Mouse (Mus musculus) testis, adult 2 months (tissue): ENCODE measurements around the gene Casp2. TPM values are rescaled to one million over a fixed set of nuclear protein-coding genes. Genes with fewer than 3 reads are reported as not detected.

Experiments used
- H3K27ac ChIP-seq: fragments of 200-500 bp; 2 replicates; pipeline ENCODE4 v1.5.1; 2012; ENCODE audit warnings: low read depth, low read length; ENCODE audit not compliant: control insufficient read depth, insufficient read depth
- H3K27me3 ChIP-seq: fragments of 200-500 bp; 2 replicates; pipeline ENCODE4 v1.6.1; 2012; ENCODE audit warnings: mild to moderate bottlenecking, low read length, moderate library complexity; ENCODE audit not compliant: control insufficient read depth, insufficient read depth
- H3K36me3 ChIP-seq: fragments of 200-500 bp; 2 replicates; pipeline ENCODE4 v1.6.1; 2012; ENCODE audit warnings: mild to moderate bottlenecking, low read length; ENCODE audit not compliant: control insufficient read depth, insufficient read depth
- H3K4me1 ChIP-seq: fragments of 200-500 bp; 2 replicates; pipeline ENCODE4 v1.6.1; 2012; ENCODE audit warnings: low read length; ENCODE audit not compliant: control insufficient read depth, insufficient read depth
- H3K4me3 ChIP-seq: fragments of 200-500 bp; 2 replicates; pipeline ENCODE4 v1.5.1; 2012; ENCODE audit warnings: low read depth, mild to moderate bottlenecking, low read length, moderate library complexity, mixed read lengths; ENCODE audit not compliant: control insufficient read depth
- CTCF ChIP-seq: fragments of 200-500 bp; IDR thresholded peaks from 2 replicates; pipeline ENCODE4 v1.5.1; 2012; ENCODE audit warnings: low read depth, mild to moderate bottlenecking, inconsistent platforms, low read length, moderate library complexity; ENCODE audit not compliant: control insufficient read depth, insufficient read depth, insufficient replicate concordance
- POLR2A ChIP-seq: fragments of 200-500 bp; IDR thresholded peaks from 2 replicates; pipeline ENCODE4 v1.6.1; 2012; ENCODE audit warnings: low read depth, mild to moderate bottlenecking, inconsistent platforms, low read length, moderate library complexity; ENCODE audit not compliant: control insufficient read depth
- polyA plus RNA-seq: library from polyadenylated mRNA; depleted of rRNA; stranded (reverse); fragments of >200 nt; gene quantifications from 2 replicates; pipeline ENCODE4 v1.2.3, GENCODE M21; 2012

Casp2 gene
- polyA plus RNA-seq, 1 experiment, result 10.4 TPM

DNA sequence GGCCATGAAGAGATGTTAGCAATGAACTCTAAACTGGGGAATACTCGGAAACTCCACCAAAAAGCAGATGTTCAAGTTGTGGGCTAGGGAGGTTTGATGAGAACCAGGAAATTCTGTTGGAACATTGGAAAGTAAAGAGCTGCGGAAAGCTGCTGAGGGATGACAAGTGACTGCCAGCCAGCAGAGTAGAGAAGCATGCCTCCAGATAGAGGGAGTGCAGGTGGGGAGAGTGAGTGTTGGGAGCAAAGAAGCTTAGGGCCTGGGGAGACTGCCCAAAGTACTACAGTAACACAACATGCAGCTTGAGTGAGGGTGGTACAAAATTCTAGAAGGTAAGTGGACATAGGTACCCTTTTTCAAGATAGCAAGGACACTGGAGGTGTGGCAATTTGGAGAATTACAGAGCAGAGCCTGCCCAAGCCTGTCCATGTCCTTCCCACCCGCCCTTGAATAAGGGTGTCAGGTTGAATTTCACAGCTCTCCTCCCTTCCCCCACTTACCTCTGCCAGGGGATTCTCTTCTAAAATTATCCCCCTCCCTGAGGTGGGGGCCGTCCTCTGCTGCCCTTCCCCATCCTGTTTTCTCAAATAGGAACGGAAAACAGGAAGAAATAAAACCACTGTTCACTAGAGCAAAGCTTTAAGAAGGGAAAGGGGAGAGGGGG lies 18.2 kb downstream of the Casp2 start:
- no peaks in the 10 kb centered on the region for H3K27me3 ChIP-seq
- no peak overlapping the region for H3K4me3 ChIP-seq
- peaks cover 2% of the 10 kb centered on the region for H3K36me3 ChIP-seq
- no peak for TF ChIP-seq POLR2A
- no peak for TF ChIP-seq CTCF
- H3K4me1 ChIP-seq, result no peaks in the 10 kb centered on the region
- no peak overlapping the region for H3K27ac ChIP-seq

DNA sequence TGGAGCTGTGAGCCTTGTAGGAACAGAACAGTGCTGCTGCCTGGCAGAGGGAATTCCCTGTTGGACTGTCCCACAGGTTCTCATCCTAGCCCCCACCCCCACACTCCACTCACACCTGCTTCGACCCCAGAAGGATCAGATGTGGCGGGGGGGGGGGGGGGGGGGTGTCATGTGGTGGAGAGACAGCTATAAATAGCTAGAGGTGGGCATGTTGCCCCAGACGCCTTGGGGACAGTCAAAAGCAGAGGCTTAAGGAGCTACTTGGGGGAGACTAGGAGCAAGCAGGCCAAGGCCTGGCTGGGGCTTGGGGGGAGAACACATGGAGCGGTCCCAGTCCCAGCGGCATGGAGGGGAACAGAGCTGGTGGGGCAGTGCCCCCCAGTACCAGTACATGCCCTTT lies 21.7 kb downstream of the Casp2 start, which contains the start of gene Clcn1:
Clcn1 (plus strand) TSS at position 238 of the 400 bp plus-strand sequence.
- Histone ChIP-seq H3K27me3 (no peaks in the 10 kb centered on the region), H3K36me3 (no peaks in the 10 kb centered on the region; the same call in 1 of the 2 replicates)
- TF ChIP-seq CTCF, result no peak
- no peak for TF ChIP-seq POLR2A

DNA sequence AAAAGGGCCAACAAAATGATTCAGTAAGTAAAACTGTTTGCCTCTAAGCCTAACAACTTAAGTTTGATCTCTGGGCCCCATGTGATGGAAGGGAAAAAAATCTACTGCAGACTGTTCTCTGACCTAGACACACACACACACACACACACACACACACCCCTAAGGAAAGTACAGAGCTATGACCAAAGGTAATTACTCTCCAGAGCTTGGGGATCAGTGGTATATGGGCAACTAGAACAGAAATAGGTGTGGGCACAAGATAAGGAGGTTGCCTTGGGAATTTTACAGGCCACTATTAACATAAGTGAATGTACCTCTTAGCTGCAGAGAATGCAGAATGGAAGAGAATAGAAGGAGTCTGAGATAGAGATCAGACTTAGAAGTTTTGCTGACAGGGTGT lies 22.8 kb downstream of the Casp2 start:
- TF ChIP-seq POLR2A (no peak), CTCF (no peak)
- Histone ChIP-seq H3K4me3 (no peak overlapping the region), H3K27me3 (no peaks in the 10 kb centered on the region), H3K36me3 (no peaks in the 10 kb centered on the region; the same call in 1 of the 2 replicates), H3K27ac (no peak overlapping the region), H3K4me1 (no peaks in the 10 kb centered on the region)

More for the DNA sequence above, 21.7 kb downstream of the Casp2 start, which contains the start of gene Clcn1:
- Histone ChIP-seq H3K27ac (no peak within 1 kb of the TSS), H3K4me1 (no peaks in the 10 kb centered on the region), H3K4me3 (no peak within 1 kb of the TSS)

DNA sequence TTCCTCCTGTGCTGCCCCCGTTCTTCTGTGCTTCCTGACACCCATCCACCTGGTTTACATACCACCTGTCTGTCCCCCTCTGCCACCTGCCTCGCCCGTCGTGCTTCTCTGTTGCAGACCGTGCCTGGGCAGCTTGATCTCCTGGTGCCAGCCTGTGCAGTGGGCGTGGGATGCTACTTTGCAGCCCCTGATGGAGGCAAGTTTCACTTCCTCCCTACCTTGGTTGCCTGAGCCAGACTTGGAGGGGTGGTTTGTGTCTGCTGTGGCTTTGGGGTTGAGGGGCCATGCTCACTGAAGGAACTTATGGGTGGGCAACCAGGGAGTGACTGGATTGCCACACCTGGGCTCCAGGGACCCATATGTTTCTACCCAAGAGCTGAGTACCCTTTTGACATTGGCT lies 28.5 kb downstream of the Casp2 start:
- no peaks in the 10 kb centered on the region for H3K36me3 ChIP-seq
- H3K27me3 ChIP-seq, result no peaks in the 10 kb centered on the region
- TF ChIP-seq POLR2A (no peak), CTCF (no peak)
- H3K4me1 ChIP-seq, result no peaks in the 10 kb centered on the region
- H3K4me3 ChIP-seq, result no peak overlapping the region
- no peak overlapping the region for H3K27ac ChIP-seq

DNA sequence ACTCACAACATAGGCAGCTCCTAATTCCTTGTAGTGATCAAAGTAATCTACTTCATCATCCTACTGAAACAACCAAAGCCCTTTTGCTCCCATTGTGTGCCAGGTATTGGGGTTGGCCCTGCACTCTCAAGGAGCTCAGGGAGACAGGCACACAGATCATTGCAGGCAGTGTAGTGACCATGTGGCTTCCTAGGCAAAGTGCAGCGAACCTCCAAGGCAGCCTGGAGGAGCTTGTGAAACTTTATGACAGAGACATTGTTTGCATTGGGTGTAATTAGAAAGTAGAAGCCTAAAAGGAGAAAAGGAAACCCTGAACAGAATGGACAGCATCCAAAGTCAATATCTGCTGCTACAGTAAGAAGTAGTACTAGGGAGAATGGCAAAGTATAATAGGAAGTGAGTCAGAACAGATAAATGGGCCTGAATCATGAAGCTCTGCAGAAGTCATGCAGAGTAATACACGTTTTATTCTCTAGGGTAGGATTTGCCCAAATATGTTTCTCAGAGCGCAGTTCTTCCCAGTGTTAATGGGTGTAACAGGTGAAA lies 30.8 kb downstream of the Casp2 start:
- H3K4me1 ChIP-seq, result peaks cover 2% of the 10 kb centered on the region
- no peak overlapping the region for H3K27ac ChIP-seq
- TF ChIP-seq CTCF (no peak), POLR2A (no peak)
- no peaks in the 10 kb centered on the region for H3K27me3 ChIP-seq
- H3K36me3 ChIP-seq, result no peaks in the 10 kb centered on the region
- no peak overlapping the region for H3K4me3 ChIP-seq

DNA sequence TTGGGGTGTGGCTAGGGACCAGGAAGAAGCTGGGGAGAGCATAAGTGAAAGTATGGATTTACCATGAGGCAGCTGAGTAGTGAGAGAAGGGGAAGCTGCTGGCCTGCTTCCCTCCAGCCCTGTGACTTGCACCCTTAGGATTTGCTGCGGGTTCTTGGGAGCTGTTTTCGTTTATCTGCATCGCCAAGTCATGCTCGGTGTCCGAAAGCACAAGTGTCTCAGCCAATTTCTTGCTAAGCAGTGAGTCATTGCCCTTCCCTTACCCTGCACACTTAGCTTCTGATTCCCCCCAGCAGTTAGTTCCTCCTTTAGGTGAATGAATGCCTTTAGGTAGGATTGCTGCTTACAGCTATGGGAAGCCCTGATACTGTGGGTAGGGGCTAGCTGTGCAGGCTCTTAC lies 34.6 kb downstream of the Casp2 start:
- H3K4me3 ChIP-seq, result no peak overlapping the region
- no peak overlapping the region for H3K27ac ChIP-seq
- no peaks in the 10 kb centered on the region for H3K36me3 ChIP-seq
- TF ChIP-seq POLR2A, result no peak
- no peak for TF ChIP-seq CTCF
- no peaks in the 10 kb centered on the region for H3K27me3 ChIP-seq
- peaks cover 2% of the 10 kb centered on the region for H3K4me1 ChIP-seq

DNA sequence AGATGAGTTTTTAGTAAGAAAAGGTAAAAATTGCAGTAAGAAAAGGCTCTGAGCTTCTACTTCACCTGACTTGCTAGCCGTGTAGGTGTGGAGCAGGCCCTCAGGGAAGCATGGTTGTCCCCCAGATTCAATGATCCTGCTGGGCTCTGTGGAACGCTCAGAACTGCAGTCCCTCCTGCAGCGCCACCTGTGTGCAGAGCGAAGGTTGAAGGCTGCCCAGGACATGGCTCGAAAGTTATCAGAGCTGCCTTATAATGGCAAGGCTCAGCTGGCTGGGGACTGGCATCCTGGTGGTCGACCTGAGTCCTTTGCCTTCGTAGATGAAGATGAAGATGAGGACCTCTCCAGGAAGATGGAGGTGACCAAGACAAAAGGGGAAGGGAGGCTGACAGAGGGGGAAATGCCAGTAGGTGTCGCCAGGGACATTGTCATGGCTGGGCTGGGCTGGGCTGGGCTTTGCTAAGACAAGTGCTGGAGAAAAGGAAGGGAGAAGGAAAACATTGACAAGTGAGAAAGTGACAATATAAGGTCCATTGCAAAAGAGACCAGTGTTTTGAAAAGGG lies 45.1 kb downstream of the Casp2 start:
- Histone ChIP-seq H3K4me1 (no peaks in the 10 kb centered on the region), H3K4me3 (no peak overlapping the region), H3K27ac (no peak overlapping the region), H3K36me3 (no peaks in the 10 kb centered on the region; the same call in 1 of the 2 replicates), H3K27me3 (no peaks in the 10 kb centered on the region)
- TF ChIP-seq POLR2A, result no peak
- TF ChIP-seq CTCF, result 0 out of 2 replicates have a peak, but pooled peaks have one; percentile 0
